Mouse (Mus musculus) left cerebral cortex, postnatal 25 days (tissue): ENCODE results near the gene Atrnl1. TPM values are rescaled to one million over a fixed set of nuclear protein-coding genes. Genes with fewer than 3 reads are reported as not detected.
"Not testable (repeated sequence)": the region's sequence is repeated elsewhere in the genome, so short reads cannot be mapped to it uniquely, and the experiment has no call there.

Source experiments
- DNase-seq, 2 experiments: peaks; one replicate each; pipeline ENCODE4 v3.0.0; 2022; ENCODE audit warnings: low spot score in 2 of 2, mixed read lengths in 1 of 2
- intact Hi-C: fragments of 180-260 bp; cut with DNase I; formaldehyde crosslinking; loops from one replicate; pipeline ENCODE4 v1.15.1; 2025
- total RNA-seq, 2 experiments: library from RNA; stranded (reverse); gene quantifications; 2 replicates each; pipeline ENCODE4 v1.2.3; 2021

Gene Atrnl1
- total RNA-seq, 2 experiments from 2014 or later, result 98.2 to 100 TPM

DNA sequence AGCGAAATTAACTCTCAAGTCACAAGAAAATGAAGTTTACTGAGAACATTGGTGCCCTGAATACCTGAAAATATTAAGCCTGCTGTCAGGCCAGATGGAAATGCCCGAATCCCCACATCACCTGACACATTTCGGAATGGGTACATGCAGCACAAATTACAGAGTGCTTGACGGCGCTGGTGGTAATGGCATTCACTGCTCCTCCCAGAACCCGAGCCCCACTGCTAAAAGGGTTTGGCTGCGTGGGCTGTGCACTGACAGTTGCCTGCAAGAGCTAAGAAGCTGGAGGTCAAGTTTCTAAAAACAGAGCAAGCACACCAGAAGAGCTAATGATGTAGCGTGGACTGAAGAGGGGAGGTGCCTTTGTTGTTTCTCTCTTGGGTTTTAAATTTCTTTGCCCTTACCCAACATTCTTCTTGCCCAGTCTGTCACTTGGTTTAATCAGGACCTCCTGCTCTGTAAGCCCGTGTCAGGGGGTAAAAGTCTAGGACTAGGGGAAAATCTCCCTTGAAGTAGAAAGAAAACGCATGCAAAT lies 377.8 kb downstream of the Atrnl1 start:
- no peak for DNase-seq

DNA sequence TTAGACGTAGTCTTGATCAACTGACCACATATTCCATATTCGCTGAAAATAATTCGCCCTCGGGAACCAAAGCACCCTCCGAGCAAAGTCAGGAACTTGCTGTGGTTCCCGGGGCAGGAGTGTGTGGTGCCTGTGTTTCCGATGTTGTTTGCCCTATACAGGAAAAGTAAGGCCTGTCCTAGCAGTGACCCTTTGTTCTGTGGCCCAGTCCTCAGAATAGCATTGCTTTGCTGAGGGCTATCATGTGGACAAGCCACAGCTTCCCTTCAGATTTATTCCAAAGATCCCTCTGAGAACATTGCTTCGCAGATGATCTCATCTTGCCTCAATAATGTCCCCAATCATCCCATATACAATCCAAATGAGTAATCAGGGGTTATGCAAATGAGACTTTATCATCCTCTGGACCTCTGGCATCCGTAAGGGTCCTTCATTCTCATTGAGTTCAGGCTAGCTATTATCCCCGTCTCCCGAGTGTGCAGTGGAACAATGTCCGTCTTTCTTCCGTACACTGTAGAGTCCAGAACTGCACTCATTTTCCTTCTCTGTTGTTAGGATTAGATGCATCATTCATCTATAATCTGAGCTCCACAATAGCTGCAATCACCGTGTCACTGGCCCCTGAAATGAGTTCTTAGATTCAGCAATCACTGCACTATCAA lies 380.4 kb downstream of the Atrnl1 start:
- intact Hi-C loops, result no loop called here

More for the DNA sequence above, 377.8 kb downstream of the Atrnl1 start:
- intact Hi-C loops, result no loop called here

DNA sequence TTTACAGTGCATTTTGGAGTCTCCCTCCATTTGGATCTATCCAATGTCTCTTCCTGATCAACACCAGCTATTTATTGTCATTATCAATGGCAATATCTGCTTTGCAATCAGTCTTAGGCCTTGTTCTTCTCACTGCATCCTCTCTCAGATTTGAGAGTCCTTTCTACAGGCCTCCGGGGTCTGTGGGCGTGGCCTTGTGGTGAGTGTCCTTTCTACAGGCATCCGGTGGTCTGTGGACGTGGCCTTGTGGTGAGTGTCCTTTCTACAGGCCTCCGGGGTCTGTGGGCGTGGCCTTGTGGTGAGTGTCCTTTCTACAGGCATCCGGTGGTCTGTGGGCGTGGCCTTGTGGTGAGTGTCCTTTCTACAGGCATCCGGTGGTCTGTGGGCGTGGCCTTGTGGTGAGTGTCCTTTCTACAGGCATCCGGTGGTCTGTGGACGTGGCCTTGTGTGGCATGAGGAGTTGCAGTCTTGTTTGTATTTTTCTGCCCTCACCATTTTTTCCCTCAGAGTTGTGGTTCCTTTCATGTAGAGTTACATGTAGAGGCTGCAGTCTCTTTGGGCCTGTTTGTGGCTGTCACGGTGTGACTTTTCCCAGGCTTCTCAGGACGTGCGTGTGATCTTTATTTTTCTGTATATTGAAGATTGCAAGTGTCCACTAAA lies 383.5 kb downstream of the Atrnl1 start:
- DNase-seq, intact Hi-C loops: not testable (repeated sequence)

More for the DNA sequence above, 380.4 kb downstream of the Atrnl1 start:
- DNase-seq, result no peak

DNA sequence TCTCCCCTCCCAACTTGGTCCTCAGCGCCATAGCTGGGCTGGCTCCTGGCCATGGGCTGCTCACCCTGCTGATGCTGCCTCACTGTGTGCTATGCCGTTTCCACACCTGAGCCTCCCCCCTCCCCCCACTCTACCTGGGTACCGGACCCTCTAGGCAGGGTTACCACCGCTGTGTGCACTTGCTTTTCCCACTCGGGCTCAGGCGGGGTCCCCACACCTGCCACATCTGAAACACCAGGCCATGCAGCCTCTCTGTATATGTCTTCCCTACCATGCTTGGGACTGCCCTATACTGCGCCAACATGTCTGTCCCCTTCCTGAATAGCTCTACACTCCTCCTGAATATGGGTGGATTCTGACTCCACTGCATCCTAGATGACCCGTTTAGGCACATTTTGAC lies 384.2 kb downstream of the Atrnl1 start:
- intact Hi-C loops, result no loop called here
- no peak for DNase-seq

DNA sequence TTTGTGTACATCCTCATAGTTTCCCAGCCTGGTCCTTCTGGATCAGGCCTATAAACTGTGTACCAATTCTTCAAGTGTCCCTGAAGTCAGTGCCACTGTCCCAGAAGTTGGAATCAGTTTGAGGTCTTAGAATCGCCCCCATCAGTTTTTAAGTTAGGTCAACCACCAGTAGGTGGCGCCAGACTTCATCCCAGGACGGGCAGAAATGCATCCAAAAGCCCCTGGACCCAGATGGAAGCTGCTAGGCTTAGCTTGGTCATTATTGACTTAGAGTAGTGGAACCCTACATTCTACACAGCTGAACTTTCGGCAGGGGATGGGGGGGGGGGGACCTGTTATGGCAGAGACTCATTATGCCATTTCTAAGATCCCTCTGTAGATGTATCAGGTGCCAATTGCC lies 387.1 kb downstream of the Atrnl1 start:
- intact Hi-C loops, result no loop called here
- DNase-seq, result no peak

DNA sequence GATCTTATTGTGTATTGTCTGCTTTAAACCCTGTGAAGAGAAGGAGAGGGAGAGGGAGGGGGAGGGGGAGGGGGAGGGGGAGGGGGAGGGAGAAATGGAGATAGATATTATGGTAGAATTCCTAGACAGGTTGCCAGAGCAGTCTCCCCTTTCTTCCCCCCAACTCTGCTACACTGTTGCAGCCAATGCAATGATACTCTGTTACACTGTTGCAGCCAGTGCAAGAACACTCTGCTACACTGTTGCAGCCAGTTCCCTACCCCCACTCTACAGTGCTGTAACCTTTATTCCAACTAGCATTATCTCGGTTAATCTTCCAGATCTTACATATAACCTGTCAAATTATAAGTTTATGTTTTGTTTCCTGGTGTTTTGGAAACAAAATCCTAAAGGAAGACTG lies 400.8 kb downstream of the Atrnl1 start:
- intact Hi-C loops, result no loop called here
- no peak for DNase-seq

DNA sequence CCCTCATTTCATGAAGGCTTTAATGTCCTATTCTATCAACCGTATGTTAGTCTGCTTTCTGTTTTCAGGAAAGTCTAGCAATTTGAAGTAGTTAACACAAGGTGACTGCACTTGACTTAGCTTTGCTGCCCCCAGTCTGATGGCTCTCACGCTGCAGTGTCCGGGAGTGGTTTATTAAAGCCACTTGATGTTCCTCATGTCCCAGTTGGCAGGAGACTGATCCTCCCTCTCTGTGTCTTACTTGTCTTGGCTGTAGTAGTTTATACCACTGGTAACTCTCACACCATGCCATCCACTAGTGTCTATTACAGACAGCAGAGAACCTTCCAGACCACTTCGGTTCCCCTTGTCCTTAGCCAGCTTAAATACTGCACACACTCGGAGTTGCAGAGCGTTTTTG lies 404.9 kb downstream of the Atrnl1 start:
- intact Hi-C loops, result no loop called here
- no peak for DNase-seq

DNA sequence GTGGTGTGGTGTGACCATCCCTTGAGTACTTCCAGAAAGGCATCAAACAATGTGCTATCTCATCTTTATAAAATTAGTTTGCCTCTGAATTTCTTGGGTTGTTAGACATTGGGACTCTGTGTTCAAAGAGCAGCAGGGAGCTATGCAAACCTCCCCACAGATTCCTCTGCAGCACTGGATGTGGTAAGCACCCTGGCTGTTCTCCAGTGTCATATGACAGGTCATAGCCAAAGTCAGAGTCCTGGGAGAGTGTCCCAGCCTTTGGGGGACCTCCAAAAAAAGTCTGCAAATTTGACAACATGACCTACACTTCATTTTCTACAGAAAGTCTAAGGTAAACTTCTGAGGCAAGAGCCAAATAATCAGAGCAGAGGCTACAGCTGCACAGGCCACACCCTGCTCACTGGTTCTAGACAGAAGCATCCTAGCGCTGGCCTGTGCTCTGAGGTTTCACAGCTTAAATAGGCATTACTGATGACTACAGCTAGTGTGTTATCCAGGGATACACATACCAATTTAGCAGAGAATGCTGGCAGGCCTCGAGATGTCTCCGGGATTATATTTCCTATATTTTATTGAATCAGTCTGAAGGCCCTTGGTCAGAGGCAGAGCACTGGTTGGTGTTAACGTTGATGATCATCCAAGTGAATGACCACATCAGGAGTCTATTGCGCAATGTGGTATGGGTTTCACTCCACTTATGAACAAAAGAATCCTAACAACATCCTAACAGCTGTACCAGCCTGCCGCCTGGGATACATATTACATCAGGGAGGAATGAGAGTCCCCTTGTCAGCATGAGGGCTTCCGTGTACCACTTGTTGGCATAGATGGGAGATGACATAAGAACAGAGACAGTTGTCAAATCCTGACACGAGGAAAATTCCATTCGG lies 406.0 kb downstream of the Atrnl1 start:
- intact Hi-C loops, result no loop called here

DNA sequence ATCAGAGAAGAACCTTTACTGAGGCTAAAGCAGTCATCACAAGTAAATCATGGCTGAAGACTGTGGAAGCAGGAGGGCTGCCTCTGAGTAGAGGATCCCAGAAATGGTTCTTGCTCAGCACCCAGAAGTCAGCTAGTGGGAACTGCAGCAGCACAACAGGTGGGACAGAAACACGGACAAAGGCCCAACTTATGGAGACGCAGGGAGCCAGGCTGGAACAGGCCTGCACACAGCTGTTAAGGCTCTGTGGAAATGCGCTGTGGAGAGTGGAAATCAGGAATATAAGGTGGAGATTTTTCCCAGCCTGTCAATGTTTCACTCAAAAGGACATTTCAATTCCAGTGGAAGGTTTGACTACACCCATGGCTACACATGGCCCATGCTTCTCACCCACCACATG lies 406.6 kb downstream of the Atrnl1 start:
- intact Hi-C loops, result no loop called here

More for the DNA sequence above, 406.0 kb downstream of the Atrnl1 start:
- no peak for DNase-seq

DNA sequence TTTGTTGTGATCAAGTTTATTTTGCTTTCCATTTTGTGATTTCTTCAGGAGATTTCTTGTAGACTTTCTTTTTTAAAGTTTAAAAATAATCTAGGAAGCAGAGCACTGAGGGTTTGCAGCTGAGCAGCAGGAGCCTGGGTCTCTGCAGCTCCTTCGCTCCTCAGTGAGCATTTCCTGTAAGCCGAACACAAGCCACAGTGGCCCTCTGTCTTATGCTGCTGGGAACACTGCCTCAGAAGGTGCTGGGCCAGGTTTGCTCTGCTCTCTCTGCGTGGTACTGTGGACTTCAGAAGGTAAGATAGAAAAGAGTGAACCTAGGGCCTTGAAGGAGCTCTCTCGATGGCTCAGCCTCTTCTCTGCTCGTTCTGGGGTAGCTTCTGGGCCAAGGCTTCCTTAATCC lies 407.9 kb downstream of the Atrnl1 start:
- no peak for DNase-seq
- intact Hi-C loops, result no loop called here

More for the DNA sequence above, 406.6 kb downstream of the Atrnl1 start:
- no peak for DNase-seq

DNA sequence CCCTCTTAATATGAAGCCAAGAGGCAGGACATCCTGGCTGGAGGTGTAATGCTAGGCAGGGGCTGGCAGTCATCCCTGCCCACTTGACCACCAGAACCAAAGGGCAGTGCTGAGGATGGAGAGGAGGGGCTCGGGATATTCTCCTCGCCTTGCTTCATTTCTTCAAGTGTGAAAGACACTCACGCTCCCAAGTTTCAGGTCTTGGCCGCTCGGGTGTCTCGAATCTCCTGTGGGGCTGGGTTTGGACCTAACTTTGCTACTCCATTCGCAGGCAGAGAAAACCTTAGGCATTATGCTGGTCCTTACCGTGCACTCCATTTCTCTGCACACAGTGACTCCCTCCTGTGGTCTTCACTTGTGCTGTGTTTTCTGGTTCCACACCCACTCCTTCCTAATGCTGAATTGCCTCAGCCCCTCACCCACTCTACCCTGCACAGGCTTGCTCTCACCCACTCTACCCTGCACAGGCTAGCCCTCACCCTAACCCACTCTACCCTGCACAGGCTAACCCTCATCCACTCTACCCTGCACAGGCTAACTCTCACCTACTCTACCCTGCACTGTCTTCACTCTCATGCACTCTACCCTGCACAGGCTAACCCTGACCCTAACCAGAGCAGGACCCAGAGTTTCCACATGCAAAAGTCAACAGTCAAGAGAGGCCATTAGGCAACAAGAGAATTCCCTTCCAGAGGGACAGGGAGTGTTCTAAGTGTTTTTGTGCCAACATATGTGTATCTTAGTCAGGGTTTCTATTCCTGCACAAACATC lies 410.9 kb downstream of the Atrnl1 start:
- intact Hi-C loops, result no loop called here
- no peak for DNase-seq

DNA sequence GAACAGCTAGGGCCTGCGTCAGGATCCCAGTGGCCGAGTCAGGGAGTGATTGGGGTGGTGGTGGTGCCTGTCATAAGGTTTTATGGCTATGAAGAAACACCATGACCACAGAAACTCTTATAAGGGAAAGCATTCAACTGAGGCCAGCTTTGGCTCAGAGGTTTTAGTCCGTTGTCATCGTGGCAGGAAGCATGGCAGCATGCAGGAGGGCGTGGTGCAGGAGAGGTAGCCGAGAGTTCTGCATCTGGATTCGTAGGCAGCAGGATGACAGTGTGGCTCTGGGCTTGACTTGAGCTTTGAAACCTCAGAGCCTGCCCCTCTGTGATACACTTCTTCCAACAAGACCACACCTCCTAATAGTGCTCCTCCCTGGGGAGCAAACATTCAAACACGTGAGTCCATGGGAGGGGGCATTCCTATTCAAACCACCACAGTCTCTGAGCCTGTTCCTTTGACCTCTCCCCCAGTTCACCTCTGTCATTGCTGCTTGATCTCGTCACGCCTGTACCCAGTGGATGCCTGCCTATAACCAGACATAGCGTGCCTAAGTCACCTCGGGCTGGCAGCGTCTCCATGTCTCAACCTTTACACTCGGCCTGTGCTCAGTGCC lies 412.5 kb downstream of the Atrnl1 start:
- intact Hi-C loops, result no loop called here
- DNase-seq, result no peak

DNA sequence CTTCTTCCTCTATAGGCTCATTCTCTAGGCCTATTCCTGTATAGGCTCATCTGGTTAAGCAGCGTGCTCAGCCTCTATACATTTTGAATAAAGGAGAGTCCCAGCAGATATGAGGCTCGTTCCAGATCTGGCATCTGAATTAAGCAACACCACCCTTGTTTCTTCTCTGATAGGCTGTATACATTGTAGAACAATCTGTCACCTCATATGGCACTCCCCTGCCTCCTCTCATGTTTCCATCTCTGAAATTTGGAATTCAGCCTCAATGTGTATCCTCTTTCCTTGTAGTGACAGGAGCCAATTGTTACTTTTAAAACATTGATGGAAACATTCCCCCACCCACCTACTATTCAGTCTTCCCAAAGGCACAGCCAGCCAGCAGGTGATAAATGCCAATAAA lies 414.2 kb downstream of the Atrnl1 start:
- peak in 1 of 2 experiments; percentile 76 for DNase-seq
- intact Hi-C loops, result loop anchor here (5.0 kb wide), 1 partner anchor 53 kb away; no protein-coding TSS in a partner anchor

DNA sequence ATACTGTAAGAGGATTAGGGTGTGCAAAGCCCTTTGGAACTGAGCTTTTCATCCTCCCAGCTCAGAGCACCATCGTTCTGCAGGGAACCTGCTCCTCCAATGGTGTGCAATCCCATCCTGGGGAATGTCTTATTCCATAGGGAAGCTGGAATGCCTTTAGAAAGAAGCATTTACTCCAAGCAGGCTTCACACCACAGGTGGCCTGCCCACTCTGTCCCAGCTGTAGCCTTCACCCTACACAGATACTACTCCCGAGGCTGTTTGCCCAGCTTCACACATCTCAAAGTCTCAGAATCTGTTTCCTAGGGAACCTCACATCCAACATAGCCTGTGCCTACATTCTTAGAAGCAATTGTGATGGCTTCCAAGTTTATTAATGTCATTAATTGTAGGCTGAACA lies 418.8 kb downstream of the Atrnl1 start:
- peak; percentile 71 to 95 for DNase-seq
- intact Hi-C loops, result loop anchor here (5.0 kb wide), 1 partner anchor 57 kb away; no protein-coding TSS in a partner anchor

DNA sequence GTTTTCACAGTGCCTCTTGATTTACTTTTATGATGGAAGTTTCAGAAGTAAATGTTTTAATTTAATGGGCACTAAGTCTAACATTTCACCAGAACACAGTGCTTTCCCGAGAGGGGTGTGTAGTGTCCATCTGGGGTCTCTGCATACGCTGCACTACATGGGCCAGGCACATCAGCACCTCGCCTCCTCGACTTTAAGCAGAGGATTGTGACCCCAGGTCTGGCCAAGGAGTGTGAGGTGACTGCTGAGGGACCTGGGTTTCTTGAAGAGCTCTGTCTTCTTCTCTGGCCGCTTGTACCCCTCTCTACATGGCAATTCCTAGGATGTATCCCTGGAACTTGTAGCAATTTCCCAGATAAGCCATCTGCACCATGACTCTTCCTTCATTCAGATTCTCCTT lies 422.4 kb downstream of the Atrnl1 start:
- no peak for DNase-seq
- intact Hi-C loops, result no loop called here

DNA sequence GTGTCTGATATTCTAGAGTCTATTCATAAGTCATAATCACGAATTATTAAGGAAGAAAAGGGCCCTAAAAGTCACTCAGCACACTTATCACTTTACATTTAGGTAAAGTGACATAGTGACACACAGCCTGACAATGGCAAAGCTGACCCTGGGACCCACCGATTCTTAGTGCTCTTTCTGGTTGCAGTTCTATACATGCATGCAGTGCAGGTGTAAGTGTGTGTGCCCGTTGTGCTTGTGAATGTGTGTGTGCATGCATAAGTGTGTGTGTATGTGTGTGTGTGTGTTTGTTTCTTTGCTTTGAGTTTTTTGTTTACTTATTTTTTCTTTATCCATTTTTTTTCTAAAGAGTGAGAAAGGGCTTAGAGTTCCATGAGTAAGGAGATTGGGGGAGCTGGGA lies 425.3 kb downstream of the Atrnl1 start:
- no peak for DNase-seq
- intact Hi-C loops, result no loop called here

DNA sequence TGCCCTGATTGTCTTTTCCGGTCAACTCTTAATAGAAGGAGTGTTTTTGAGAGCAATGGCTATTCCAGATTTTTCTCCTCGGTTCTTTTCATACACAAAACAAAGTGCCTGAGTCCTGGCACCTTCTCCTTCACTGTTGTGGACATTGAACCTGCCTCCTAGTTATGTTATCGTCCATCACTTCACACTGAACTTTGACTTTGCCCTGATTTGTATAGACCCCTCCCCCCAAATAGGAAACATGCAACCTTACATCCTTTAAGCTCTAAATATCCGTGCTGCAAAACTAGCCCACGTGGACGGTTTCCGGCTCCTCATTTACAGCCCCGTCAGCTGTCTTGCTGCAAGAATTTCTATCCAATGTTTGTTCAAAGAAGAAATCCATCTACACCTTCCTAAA lies 432.3 kb downstream of the Atrnl1 start:
- no peak for DNase-seq
- intact Hi-C loops, result no loop called here

DNA sequence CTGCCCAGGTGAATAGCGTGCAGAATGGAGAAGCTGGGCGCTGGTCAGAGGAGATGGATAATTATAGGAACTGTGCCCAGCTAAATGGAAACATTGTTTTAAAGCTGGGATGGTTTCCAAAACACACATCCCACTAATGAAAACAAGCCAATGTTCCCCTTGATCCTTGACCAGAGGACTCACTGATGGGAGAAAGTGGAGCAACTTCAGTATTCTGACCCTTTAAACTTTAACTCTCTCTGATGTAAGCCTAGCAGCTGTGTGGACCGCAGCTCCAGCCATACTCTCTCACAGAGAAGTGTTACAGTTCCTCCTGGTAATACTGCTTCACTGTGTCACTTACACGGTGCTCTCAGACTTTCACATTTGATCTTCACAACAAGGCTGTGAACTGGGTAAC lies 432.7 kb downstream of the Atrnl1 start:
- DNase-seq, result no peak
- intact Hi-C loops, result no loop called here

DNA sequence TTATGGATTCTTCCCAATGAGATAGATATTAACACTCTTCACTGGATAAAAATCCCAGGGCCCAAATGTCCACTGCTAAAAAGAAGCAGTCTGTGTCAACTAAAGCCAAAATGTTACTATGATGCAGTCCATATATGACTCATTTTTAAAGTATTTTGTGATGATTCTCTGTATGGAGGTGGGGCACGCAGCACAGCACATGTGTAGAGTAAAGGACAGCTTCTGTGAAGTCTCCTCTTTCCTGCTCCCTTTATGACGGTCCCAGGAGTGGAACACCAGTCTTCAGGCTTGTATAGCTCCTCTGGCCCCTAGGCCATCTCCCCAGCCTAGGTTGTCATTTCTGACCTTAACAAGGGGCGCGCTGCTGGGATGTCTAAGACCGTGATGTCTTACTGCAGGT lies 434.0 kb downstream of the Atrnl1 start:
- intact Hi-C loops, result no loop called here
- DNase-seq, result no peak
